Mouse (Mus musculus) cerebellum, adult 2 months (tissue): Measurements from ENCODE around the gene Csnk2b.

Experiments used
- CTCF ChIP-seq: fragments of 200-500 bp; IDR thresholded peaks from 2 replicates; pipeline ENCODE4 v1.5.1; 2011; ENCODE audit warnings: low read depth, mild to moderate bottlenecking, control low read depth, low read length, moderate library complexity, borderline replicate concordance; ENCODE audit not compliant: insufficient read depth
- POLR2A ChIP-seq: fragments of 200-500 bp; IDR thresholded peaks from 2 replicates; pipeline ENCODE4 v1.6.1; 2011; ENCODE audit warnings: low read length, control low read depth, borderline replicate concordance; ENCODE audit not compliant: insufficient read depth

DNA sequence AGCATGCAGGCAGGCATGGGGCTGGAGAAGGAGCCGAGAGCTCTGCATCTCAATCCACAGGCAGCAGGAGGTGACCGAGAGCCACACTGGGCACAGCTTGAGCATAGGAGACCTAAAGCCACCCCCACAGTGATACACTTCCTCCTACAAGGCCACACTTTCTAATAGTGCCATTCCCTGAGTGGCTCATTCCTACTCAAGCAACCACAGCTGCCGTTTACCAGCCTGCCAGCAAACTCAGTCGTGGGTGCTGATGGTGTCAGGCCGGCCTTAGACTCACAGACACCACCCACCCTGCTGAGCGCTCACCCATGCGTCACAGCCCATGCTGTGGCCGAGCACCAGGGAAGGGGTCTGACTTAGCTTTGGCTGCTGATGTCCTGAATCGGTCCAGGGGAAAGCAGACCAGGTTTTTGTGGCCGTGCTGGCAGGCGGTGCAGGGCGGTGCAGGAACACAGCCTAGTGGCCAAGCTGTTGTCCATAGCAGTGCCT, 24.6 kb downstream of the Csnk2b start:
- TF ChIP-seq CTCF (0 out of 2 replicates have a peak, but pooled peaks have one; percentile 41), POLR2A (no peak)
